Mouse (Mus musculus) retina, postnatal 7 days (tissue): ENCODE measurements around the gene B4gat1.
"Not testable (repeated sequence)": the region's sequence is repeated elsewhere in the genome, so short reads cannot be mapped to it uniquely, and the experiment has no call there.

Experiments used
- DNase-seq: peaks from one replicate; pipeline ENCODE4 v3.0.0-alpha.2; 2012; ENCODE audit warnings: low read depth, low spot score

The B4gat1 gene

GRCm38 (mm10) chr19:5038709-5039156, at the start of gene B4gat1, which contains the start of gene AC124502.3:
TSS of gene B4gat1 (plus strand) at chr19:5038826.
TSS of gene AC124502.3 (plus strand) at chr19:5038891.
- DNase-seq = peak; percentile 82

DNA sequence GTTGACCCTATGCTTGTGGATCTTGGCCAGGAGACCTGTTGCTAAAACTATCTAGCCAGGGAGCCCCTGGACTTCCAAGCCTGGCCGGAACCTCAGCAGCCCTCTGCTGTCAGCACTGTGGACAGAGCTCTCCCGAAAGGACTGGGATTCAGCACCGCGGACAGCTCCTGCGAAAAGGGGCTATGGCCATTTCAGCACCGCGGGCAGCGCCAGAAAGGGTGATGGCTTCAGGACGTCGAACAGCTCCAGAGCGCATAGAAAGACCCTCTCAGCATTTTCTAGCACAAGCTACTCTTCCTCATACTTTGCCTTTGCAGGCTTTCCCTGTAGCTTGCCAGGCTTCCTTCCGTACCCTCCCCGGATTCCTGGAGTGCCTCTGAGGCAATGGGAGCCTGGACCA, 49.6 kb upstream of the B4gat1 start:
- peak; percentile 31 for DNase-seq

- DNase-seq = peak; percentile 71
Measured at GRCm38 (mm10) chr19:4989434-4990255, 49.0 kb upstream of the B4gat1 start.

GRCm38 (mm10) chr19:4990256-4990625, 48.4 kb upstream of the B4gat1 start, which contains the start of gene Npas4:
TSS of gene Npas4 (minus strand) at chr19:4990316.
- no peak for DNase-seq

DNA sequence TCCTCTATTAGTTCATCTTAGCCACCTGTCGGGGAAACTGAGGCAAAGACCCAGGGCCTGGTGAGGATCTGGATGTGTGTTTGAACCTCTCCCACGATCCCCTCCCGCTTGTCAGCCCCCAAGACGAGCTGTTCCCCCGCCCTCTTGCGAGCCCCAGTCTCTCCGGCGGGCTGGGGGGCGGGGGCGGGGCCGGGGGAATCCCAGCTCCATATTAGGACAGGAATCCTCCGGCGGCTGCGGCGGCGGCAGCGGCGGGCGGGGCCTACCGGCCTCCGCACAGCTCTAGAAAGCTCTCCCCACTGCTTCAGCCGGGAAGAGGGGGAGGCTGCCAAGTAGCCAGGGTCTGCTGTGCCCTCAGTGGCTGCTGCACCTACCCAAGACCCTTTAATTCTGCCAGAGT, 47.9 kb upstream of the B4gat1 start:
- DNase-seq = no peak

- DNase-seq = no peak
Measured at GRCm38 (mm10) chr19:4992371-4992770, 46.3 kb upstream of the B4gat1 start.

DNA sequence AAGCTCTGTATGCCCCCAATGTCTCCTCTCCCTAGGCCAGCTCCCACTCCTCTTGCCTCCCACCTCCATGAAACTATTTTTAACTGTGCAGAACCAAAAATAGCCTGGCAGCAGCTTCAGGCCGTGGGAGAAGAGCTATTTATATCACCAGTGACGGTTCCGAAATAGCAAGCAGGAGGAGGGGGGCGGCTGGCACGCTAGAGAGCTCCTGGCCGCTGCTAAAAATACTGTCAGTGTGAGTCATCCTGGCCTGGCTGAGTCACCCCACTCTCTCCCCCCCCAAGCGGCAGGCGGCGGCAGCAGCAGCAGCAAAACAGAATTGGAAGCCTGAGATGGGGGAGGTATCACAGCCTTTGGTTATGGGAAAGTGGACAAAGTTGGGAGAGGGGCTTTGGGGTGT, 45.7 kb upstream of the B4gat1 start:
- peak; percentile 47 for DNase-seq

GRCm38 (mm10) chr19:4994043-4994442, 44.6 kb upstream of the B4gat1 start:
- no peak for DNase-seq

- no peak for DNase-seq
Measured at GRCm38 (mm10) chr19:4999445-5000140, 39.0 kb upstream of the B4gat1 start.

GRCm38 (mm10) chr19:5001666-5002406, 36.8 kb upstream of the B4gat1 start:
- peak; percentile 75 for DNase-seq

DNA sequence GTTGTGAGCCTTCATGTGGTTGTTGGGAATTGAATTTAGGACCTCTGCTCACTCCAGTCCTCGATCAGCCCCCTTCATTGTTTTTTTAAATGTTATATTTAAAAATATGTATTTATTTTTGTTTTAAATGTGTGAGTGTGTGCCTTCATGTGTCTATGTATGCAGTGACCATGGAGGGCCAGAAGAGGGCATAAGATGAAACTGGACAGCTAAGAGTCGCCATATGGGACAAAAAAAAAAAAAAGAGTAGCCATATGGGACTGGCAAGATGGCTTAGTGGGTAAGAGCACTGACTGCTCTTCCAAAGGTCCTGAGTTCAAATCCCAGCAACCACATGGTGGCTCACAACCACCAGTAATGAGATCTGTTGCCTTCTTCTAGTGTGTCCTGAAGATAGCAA, 35.0 kb upstream of the B4gat1 start:
- not testable (repeated sequence) for DNase-seq

DNA sequence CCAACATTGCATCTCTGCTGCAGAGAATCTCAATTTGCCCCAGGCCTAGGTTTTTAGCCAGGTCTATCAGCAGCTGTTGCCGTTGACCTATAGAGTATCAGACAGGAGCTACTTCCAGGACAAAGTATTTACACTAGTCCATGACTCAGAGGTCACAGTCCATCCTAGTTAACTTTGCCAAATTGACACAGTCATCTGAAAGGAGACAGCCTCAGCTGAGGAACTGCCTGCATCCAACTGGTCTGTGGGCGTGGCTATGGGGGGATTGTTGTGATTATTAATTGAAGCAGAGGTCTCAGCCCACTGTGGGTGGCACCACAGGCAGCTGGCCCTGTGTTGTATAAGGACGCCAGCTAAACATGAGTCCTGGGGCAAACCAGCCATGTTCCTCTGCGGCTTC, 33.7 kb upstream of the B4gat1 start:
- DNase-seq = no peak

GRCm38 (mm10) chr19:5013138-5013537, 25.5 kb upstream of the B4gat1 start:
- no peak for DNase-seq

DNA sequence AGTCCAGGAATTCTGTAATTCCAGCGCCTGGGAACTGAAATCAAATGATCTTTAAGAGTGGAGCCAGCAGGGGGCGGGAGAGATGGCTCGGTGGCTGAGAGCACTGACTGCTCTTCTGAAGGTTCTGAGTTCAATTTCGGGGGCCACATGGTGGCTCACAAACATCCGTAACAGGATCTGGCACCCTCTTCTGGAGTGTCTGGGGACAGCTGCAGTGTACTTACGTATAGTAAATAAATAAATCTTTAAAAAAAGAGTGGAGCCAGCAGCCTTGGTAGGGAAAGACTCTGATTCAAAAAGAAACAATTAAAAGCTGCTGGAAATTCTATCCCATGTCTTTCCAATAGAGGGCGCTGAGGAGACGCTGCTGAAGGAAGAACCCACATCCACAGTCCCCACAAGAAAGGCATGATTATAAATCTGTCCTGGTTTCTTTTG, 23.6 kb upstream of the B4gat1 start:
- DNase-seq = peak; percentile 34

DNA sequence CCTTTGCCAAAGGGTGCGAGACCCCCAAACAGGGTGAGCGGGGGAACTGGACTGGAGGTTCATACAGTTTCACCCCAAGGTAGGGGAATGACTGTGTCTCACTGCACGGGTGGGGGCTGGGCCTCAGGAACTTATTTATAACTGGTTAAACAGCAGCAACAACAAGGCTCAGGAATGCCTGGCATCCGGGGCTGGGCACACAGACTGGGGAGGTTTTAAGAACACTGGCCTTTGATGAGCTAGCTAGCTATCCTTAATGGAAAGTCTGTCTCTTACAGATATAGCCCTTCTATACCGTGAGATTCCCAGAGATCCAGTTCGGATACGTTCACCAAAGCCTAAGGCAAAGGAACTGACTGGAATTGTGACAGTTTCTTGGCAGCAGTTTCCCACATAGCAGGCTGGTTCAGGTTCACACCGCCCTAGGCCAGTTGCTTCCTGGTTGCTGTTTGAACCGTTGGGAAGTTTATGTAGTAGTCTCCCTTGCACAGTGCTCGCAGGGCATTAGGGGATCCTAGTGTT, 22.3 kb upstream of the B4gat1 start:
- no peak for DNase-seq

GRCm38 (mm10) chr19:5016782-5017181, 21.8 kb upstream of the B4gat1 start:
- no peak for DNase-seq

GRCm38 (mm10) chr19:5017611-5018010, 21.0 kb upstream of the B4gat1 start:
- DNase-seq = no peak

GRCm38 (mm10) chr19:5018191-5018590, 20.4 kb upstream of the B4gat1 start:
- DNase-seq = no peak

DNA sequence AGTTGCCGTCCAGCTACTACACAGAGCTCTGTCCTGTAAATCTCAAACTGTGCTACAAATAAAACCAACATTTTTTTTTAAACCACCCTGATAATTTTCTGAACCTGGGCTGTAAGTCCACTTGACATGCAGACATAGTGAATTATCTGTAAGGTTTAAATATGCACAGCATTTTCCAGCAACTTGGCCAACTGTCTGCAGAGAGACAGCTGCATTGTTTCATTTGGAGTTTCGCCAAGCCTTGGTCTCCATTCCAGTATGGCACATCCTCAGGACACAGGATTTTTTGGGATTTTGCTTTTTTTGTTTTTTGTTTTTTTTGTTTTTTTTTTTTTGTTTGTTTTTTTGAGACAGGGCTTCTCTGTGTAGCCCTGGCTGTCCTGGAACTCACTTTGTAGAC, 17.2 kb upstream of the B4gat1 start:
- no peak for DNase-seq

- peak; percentile 82 for DNase-seq
Measured at GRCm38 (mm10) chr19:5023621-5024479, 14.8 kb upstream of the B4gat1 start, which contains the start of gene Slc29a2. TSS of gene Slc29a2 (plus strand) at chr19:5023860.

GRCm38 (mm10) chr19:5026111-5026510, 12.5 kb upstream of the B4gat1 start:
- DNase-seq = no peak
